Mouse (Mus musculus): ENCODE results near the gene Prr15. TPM values are rescaled to one million over a fixed set of nuclear protein-coding genes. Genes with fewer than 3 reads are reported as not detected.

Gene Prr15
- 2.0 TPM in 2 replicates for polyA plus RNA-seq (2015; fragmentation: Nextera tagmentation; extraction: Ambion mirVana)

DNA sequence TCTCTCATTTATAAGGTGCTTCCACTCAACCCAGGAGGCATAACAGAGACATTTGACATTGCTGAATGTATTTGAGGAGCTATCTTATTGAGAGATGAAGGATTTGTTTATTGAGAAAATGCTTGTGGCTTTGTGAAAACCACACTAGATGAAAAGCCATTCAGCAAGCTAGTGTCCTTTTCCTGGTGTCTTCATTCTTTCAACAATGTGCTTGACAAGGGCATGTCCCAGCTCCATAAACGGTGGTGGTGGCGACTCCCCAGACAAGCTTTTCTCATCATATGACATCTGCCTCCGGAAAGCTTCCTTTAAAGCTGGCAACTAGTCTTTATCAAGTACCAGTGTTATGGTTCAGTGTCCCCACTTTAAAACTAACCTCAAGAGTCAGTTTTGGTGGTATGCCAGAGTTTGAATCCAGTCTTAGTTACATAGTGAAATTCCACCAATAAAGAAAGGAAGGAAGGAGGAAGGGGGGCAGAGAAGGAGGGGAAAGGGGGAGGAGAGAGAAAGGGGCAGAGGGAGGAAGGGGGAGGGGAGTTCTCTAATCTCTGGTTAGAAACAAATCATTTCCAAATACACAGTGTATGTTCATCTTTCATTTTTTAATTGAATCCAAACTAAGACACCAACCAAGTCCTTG is at the start of gene Prr15:
TSS of gene Prr15 (plus strand) at position 590 of the 640 bp plus-strand sequence.
- Histone ChIP-seq H3K9ac (ENCODE audit: low read depth, low read length) (peak within 1 kb of the TSS; percentile 63), H3K27ac (ENCODE audit: low read length) (no peak within 1 kb of the TSS), H3K4me1 (ENCODE audit: control insufficient read depth, insufficient read depth, low read length) (peaks cover 12% of the 10 kb centered on the region), H3K27me3 (ENCODE audit: control insufficient read depth, insufficient read depth, low read depth, low read length) (peaks cover 44% of the 10 kb centered on the region), H3K4me3 (ENCODE audit: low read depth, low read length) (peak within 1 kb of the TSS; percentile 47), H3K36me3 (ENCODE audit: control insufficient read depth, insufficient read depth, low read length) (no peaks in the 10 kb centered on the region), H3K4me2 (ENCODE audit: low read length) (peak within 1 kb of the TSS; percentile 97), H3K9me3 (replicated peaks; ENCODE audit: control insufficient read depth, low read length, poor library complexity, severe bottlenecking) (no peaks in the 10 kb centered on the region)
- whole genome bisulfite sequencing = 64% methylated on average over 3 of the region's 3 CpGs
- ATAC-seq = no peak

- Histone ChIP-seq H3K4me1 (ENCODE audit: control insufficient read depth, insufficient read depth, low read length) (0 out of 2 replicates have a peak, but pooled peaks cover under 1% of the 10 kb centered on the region), H3K4me3 (ENCODE audit: low read depth, low read length) (no peak overlapping the region), H3K27me3 (ENCODE audit: control insufficient read depth, insufficient read depth, low read depth, low read length) (no peaks in the 10 kb centered on the region), H3K9me3 (replicated peaks; ENCODE audit: control insufficient read depth, low read length, poor library complexity, severe bottlenecking) (no peaks in the 10 kb centered on the region), H3K27ac (ENCODE audit: low read length) (no peak overlapping the region), H3K36me3 (ENCODE audit: control insufficient read depth, insufficient read depth, low read length) (no peaks in the 10 kb centered on the region), H3K4me2 (ENCODE audit: low read length) (no peak overlapping the region), H3K9ac (ENCODE audit: low read depth, low read length) (no peak overlapping the region)
- no peak for ATAC-seq
- 84% methylated on average over 4 of the region's 4 CpGs for whole genome bisulfite sequencing
These were observed 48.4 kb upstream of the Prr15 start for GRCm38 (mm10) chr6:54277234-54277633.

- Histone ChIP-seq H3K9ac (ENCODE audit: low read depth, low read length) (no peak overlapping the region), H3K9me3 (replicated peaks; ENCODE audit: control insufficient read depth, low read length, poor library complexity, severe bottlenecking) (no peaks in the 10 kb centered on the region), H3K4me2 (ENCODE audit: low read length) (no peak overlapping the region), H3K27ac (ENCODE audit: low read length) (no peak overlapping the region), H3K36me3 (ENCODE audit: control insufficient read depth, insufficient read depth, low read length) (no peaks in the 10 kb centered on the region), H3K4me3 (ENCODE audit: low read depth, low read length) (no peak overlapping the region), H3K4me1 (ENCODE audit: control insufficient read depth, insufficient read depth, low read length) (no peaks in the 10 kb centered on the region), H3K27me3 (ENCODE audit: control insufficient read depth, insufficient read depth, low read depth, low read length) (no peaks in the 10 kb centered on the region)
- ATAC-seq = no peak
- WGBS = 21% methylated on average over 5 of the region's 5 CpGs
These were observed 47.8 kb upstream of the Prr15 start for GRCm38 (mm10) chr6:54277828-54278227.

GRCm38 (mm10) chr6:54278613-54279012 is 47.0 kb upstream of the Prr15 start:
- ATAC-seq = no peak
- H3K27me3 ChIP-seq (ENCODE audit: control insufficient read depth, insufficient read depth, low read depth, low read length) = no peaks in the 10 kb centered on the region
- no peak overlapping the region for H3K27ac ChIP-seq (ENCODE audit: low read length)
- no peak overlapping the region for H3K9ac ChIP-seq (ENCODE audit: low read depth, low read length)
- no peak overlapping the region for H3K4me3 ChIP-seq (ENCODE audit: low read depth, low read length)
- no peak overlapping the region for H3K4me2 ChIP-seq (ENCODE audit: low read length)
- H3K36me3 ChIP-seq (ENCODE audit: control insufficient read depth, insufficient read depth, low read length) = no peaks in the 10 kb centered on the region
- H3K9me3 ChIP-seq (replicated peaks; ENCODE audit: control insufficient read depth, low read length, poor library complexity, severe bottlenecking) = no peaks in the 10 kb centered on the region
- 94% methylated on average over 2 of the region's 2 CpGs for WGBS
- H3K4me1 ChIP-seq (ENCODE audit: control insufficient read depth, insufficient read depth, low read length) = no peaks in the 10 kb centered on the region

DNA sequence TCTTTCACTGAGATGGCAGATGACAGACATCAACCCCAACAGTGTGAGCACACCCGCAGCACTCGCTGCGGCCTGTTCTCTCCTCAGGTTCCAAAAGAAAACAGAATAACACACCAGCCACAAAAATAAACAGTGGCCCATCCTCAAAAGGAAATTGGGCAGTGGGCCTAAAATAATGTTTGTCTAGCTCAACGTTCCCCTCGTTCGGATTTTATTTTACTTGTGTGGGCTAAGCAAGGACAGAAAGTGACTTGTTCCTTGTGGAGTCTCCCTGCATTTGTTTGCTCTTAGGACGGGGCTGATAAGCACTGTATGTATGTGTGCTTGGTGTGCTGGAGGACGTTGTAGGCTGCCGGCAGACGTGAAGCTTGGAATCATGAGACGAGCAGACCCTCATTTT is 46.2 kb upstream of the Prr15 start:
- Histone ChIP-seq H3K9me3 (replicated peaks; ENCODE audit: control insufficient read depth, low read length, poor library complexity, severe bottlenecking) (no peaks in the 10 kb centered on the region), H3K4me2 (ENCODE audit: low read length) (no peak overlapping the region), H3K27me3 (ENCODE audit: control insufficient read depth, insufficient read depth, low read depth, low read length) (no peaks in the 10 kb centered on the region), H3K36me3 (ENCODE audit: control insufficient read depth, insufficient read depth, low read length) (no peaks in the 10 kb centered on the region), H3K27ac (ENCODE audit: low read length) (no peak overlapping the region), H3K4me3 (ENCODE audit: low read depth, low read length) (no peak overlapping the region), H3K9ac (ENCODE audit: low read depth, low read length) (no peak overlapping the region), H3K4me1 (ENCODE audit: control insufficient read depth, insufficient read depth, low read length) (no peaks in the 10 kb centered on the region)
- ATAC-seq = no peak
- 83% methylated on average over 11 of the region's 11 CpGs for WGBS

DNA sequence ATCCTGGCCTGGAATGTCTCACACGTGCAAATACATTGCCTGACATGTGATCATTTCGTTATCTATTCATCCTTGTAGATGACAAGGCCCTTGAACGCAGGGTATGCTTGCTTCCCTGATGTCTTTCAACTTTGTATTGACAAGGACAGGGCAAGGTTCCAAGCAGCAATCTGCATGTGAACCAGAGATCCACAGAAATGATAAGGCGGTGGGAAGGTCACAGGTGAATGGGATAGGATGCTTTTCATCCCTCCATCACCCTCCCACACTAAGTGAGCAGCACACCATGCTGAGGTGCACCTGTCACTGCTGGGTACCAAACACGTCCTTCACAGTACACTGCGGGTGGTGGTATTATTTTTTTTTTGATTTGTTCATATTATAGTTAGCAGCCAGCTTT is 45.4 kb upstream of the Prr15 start:
- Histone ChIP-seq H3K9ac (ENCODE audit: low read depth, low read length) (no peak overlapping the region), H3K36me3 (ENCODE audit: control insufficient read depth, insufficient read depth, low read length) (no peaks in the 10 kb centered on the region), H3K27me3 (ENCODE audit: control insufficient read depth, insufficient read depth, low read depth, low read length) (no peaks in the 10 kb centered on the region), H3K4me1 (ENCODE audit: control insufficient read depth, insufficient read depth, low read length) (no peaks in the 10 kb centered on the region), H3K9me3 (replicated peaks; ENCODE audit: control insufficient read depth, low read length, poor library complexity, severe bottlenecking) (no peaks in the 10 kb centered on the region), H3K27ac (ENCODE audit: low read length) (no peak overlapping the region), H3K4me2 (ENCODE audit: low read length) (no peak overlapping the region), H3K4me3 (ENCODE audit: low read depth, low read length) (no peak overlapping the region)
- no peak for ATAC-seq
- 73% methylated on average over 6 of the region's 6 CpGs for WGBS

- ATAC-seq = no peak
- H3K36me3 ChIP-seq (ENCODE audit: control insufficient read depth, insufficient read depth, low read length) = no peaks in the 10 kb centered on the region
- H3K27ac ChIP-seq (ENCODE audit: low read length) = no peak overlapping the region
- no peak overlapping the region for H3K9ac ChIP-seq (ENCODE audit: low read depth, low read length)
- no peaks in the 10 kb centered on the region for H3K27me3 ChIP-seq (ENCODE audit: control insufficient read depth, insufficient read depth, low read depth, low read length)
- WGBS = 10% methylated on average over 1 of the region's 1 CpGs
- no peaks in the 10 kb centered on the region for H3K4me1 ChIP-seq (ENCODE audit: control insufficient read depth, insufficient read depth, low read length)
- no peak overlapping the region for H3K4me2 ChIP-seq (ENCODE audit: low read length)
- H3K4me3 ChIP-seq (ENCODE audit: low read depth, low read length) = no peak overlapping the region
- H3K9me3 ChIP-seq (replicated peaks; ENCODE audit: control insufficient read depth, low read length, poor library complexity, severe bottlenecking) = no peaks in the 10 kb centered on the region
These were observed 42.3 kb upstream of the Prr15 start for GRCm38 (mm10) chr6:54283299-54283698.

- H3K9ac ChIP-seq (ENCODE audit: low read depth, low read length) = no peak overlapping the region
- no peak overlapping the region for H3K4me2 ChIP-seq (ENCODE audit: low read length)
- 89% methylated on average over 12 of the region's 12 CpGs for WGBS
- no peak overlapping the region for H3K4me3 ChIP-seq (ENCODE audit: low read depth, low read length)
- H3K27ac ChIP-seq (ENCODE audit: low read length) = no peak overlapping the region
- H3K27me3 ChIP-seq (ENCODE audit: control insufficient read depth, insufficient read depth, low read depth, low read length) = no peaks in the 10 kb centered on the region
- ATAC-seq = no peak
- no peaks in the 10 kb centered on the region for H3K36me3 ChIP-seq (ENCODE audit: control insufficient read depth, insufficient read depth, low read length)
- H3K4me1 ChIP-seq (ENCODE audit: control insufficient read depth, insufficient read depth, low read length) = no peaks in the 10 kb centered on the region
- no peaks in the 10 kb centered on the region for H3K9me3 ChIP-seq (replicated peaks; ENCODE audit: control insufficient read depth, low read length, poor library complexity, severe bottlenecking)
These were observed 41.4 kb upstream of the Prr15 start for GRCm38 (mm10) chr6:54284167-54284711.

GRCm38 (mm10) chr6:54286813-54287212 is 38.8 kb upstream of the Prr15 start:
- Histone ChIP-seq H3K9me3 (replicated peaks; ENCODE audit: control insufficient read depth, low read length, poor library complexity, severe bottlenecking) (no peaks in the 10 kb centered on the region), H3K4me1 (ENCODE audit: control insufficient read depth, insufficient read depth, low read length) (no peaks in the 10 kb centered on the region), H3K27me3 (ENCODE audit: control insufficient read depth, insufficient read depth, low read depth, low read length) (no peaks in the 10 kb centered on the region), H3K4me2 (ENCODE audit: low read length) (no peak overlapping the region), H3K9ac (ENCODE audit: low read depth, low read length) (no peak overlapping the region), H3K4me3 (ENCODE audit: low read depth, low read length) (no peak overlapping the region), H3K27ac (ENCODE audit: low read length) (no peak overlapping the region), H3K36me3 (ENCODE audit: control insufficient read depth, insufficient read depth, low read length) (no peaks in the 10 kb centered on the region)
- 80% methylated on average over 5 of the region's 5 CpGs for WGBS
- ATAC-seq = no peak
